Mouse (Mus musculus) heart, embryonic 16.5 days (tissue): ENCODE measurements around the gene Ccl22. TPM values are rescaled to one million over a fixed set of nuclear protein-coding genes. Genes with fewer than 3 reads are reported as not detected.

Experiments used
- ATAC-seq: fragments of 200-750 bp; cut with Nextera tagmentation; replicated peaks from 2 replicates; pipeline ENCODE4 v1.8.0; 2017; ENCODE audit warnings: moderate number of reproducible peaks; ENCODE audit not compliant: insufficient read depth, low FRiP score; ENCODE audit errors: extremely low read depth
- H3K27ac ChIP-seq: fragments of 300-500 bp; sonication (generic); 2 replicates; pipeline ENCODE4 v1.5.1; 2014; ENCODE audit warnings: mild to moderate bottlenecking, low read length, control low read depth, moderate library complexity
- H3K27me3 ChIP-seq: fragments of 300-500 bp; sonication (generic); 2 replicates; pipeline ENCODE4 v1.6.1; 2014; ENCODE audit warnings: low read length, mixed read lengths; ENCODE audit not compliant: control insufficient read depth, insufficient read depth
- H3K36me3 ChIP-seq: fragments of 300-500 bp; sonication (generic); 2 replicates; pipeline ENCODE4 v1.6.1; 2014; ENCODE audit not compliant: control insufficient read depth, insufficient read depth
- H3K4me1 ChIP-seq: fragments of 300-500 bp; sonication (generic); 2 replicates; pipeline ENCODE4 v1.6.1; 2014; ENCODE audit warnings: low read length, mixed read lengths; ENCODE audit not compliant: control insufficient read depth, insufficient read depth
- H3K4me2 ChIP-seq: fragments of 300-500 bp; sonication (generic); 2 replicates; pipeline ENCODE4 v1.6.1; 2014; ENCODE audit warnings: low read depth, mild to moderate bottlenecking, control low read depth, low read length
- H3K4me3 ChIP-seq: fragments of 300-500 bp; sonication (generic); 2 replicates; pipeline ENCODE4 v1.5.1; 2014; ENCODE audit warnings: mild to moderate bottlenecking, control low read depth, low read length
- H3K9ac ChIP-seq: fragments of 300-500 bp; sonication (generic); 2 replicates; pipeline ENCODE4 v1.6.1; 2014; ENCODE audit warnings: low read length, control low read depth
- H3K9me3 ChIP-seq: fragments of 300-500 bp; sonication (generic); replicated peaks from 2 replicates; pipeline ENCODE4 v1.6.1; 2016; ENCODE audit warnings: low read length; ENCODE audit not compliant: control insufficient read depth
- WGBS: fragments of 180-500 bp; shearing (Covaris S2); extraction: QIAGEN DNeasy Blood & Tissue Kit; methylation state at CpG from one replicate; pipeline ENCODE4 v1.1.7; 2014; 5-methylcytosine and 5-hydroxymethylcytosine counted together
- polyA plus RNA-seq: library from polyadenylated mRNA; unstranded; fragments of >200 nt; fragmentation: Nextera tagmentation; extraction: Ambion mirVana; gene quantifications from 2 replicates; pipeline ENCODE4 v1.2.1, GENCODE M21; 2015

Gene Ccl22
- polyA plus RNA-seq, 1 experiment from 2014 or later: 0.16 TPM

GRCm38 (mm10) chr8:94703972-94704668 is 41.3 kb upstream of the Ccl22 start:
- Histone ChIP-seq H3K4me1 (peaks cover 12% of the 10 kb centered on the region), H3K36me3 (no peaks in the 10 kb centered on the region), H3K4me3 (peak overlapping the region; percentile 54), H3K4me2 (peak overlapping the region; percentile 86), H3K27ac (no peak overlapping the region), H3K9ac (peak overlapping the region; percentile 64), H3K9me3 (no peaks in the 10 kb centered on the region), H3K27me3 (no peaks in the 10 kb centered on the region; the same call in 1 of the 2 replicates)
- WGBS: under 1% methylated on average over 35 of the region's 35 CpGs
- peak; percentile 89 for ATAC-seq

GRCm38 (mm10) chr8:94704669-94704984 is 40.8 kb upstream of the Ccl22 start:
- WGBS: 18% methylated on average over 9 of the region's 9 CpGs
- no peaks in the 10 kb centered on the region for H3K36me3 ChIP-seq
- ATAC-seq: no peak

GRCm38 (mm10) chr8:94705581-94706245 is 39.7 kb upstream of the Ccl22 start:
- H3K27ac ChIP-seq: no peak overlapping the region
- no peak overlapping the region for H3K4me2 ChIP-seq
- 66% methylated on average over 10 of the region's 10 CpGs for WGBS
- H3K4me1 ChIP-seq: peaks cover 12% of the 10 kb centered on the region
- H3K9ac ChIP-seq: no peak overlapping the region
- no peaks in the 10 kb centered on the region for H3K9me3 ChIP-seq
- no peak for ATAC-seq
- no peaks in the 10 kb centered on the region for H3K27me3 ChIP-seq
- no peak overlapping the region for H3K4me3 ChIP-seq
- H3K36me3 ChIP-seq: no peaks in the 10 kb centered on the region

More at GRCm38 (mm10) chr8:94704669-94704984, 40.8 kb upstream of the Ccl22 start:
- Histone ChIP-seq H3K4me1 (peaks cover 12% of the 10 kb centered on the region), H3K4me2 (peak overlapping the region; percentile 84), H3K4me3 (peak overlapping the region; percentile 54), H3K27me3 (no peaks in the 10 kb centered on the region), H3K9me3 (no peaks in the 10 kb centered on the region), H3K27ac (no peak overlapping the region), H3K9ac (peak overlapping the region; percentile 64)

GRCm38 (mm10) chr8:94706732-94707395 is 38.5 kb upstream of the Ccl22 start:
- no peak overlapping the region for H3K4me2 ChIP-seq
- H3K9me3 ChIP-seq: no peaks in the 10 kb centered on the region
- H3K4me3 ChIP-seq: no peak overlapping the region
- H3K9ac ChIP-seq: no peak overlapping the region
- no peak overlapping the region for H3K27ac ChIP-seq
- no peak for ATAC-seq
- 53% methylated on average over 9 of the region's 9 CpGs for WGBS
- peaks cover 17% of the 10 kb centered on the region for H3K4me1 ChIP-seq
- no peaks in the 10 kb centered on the region for H3K27me3 ChIP-seq
- H3K36me3 ChIP-seq: no peaks in the 10 kb centered on the region

- no peak for ATAC-seq
- WGBS: 57% methylated on average over 8 of the region's 8 CpGs
- no peak overlapping the region for H3K27ac ChIP-seq
- no peak overlapping the region for H3K4me3 ChIP-seq
- H3K27me3 ChIP-seq: no peaks in the 10 kb centered on the region
- H3K36me3 ChIP-seq: no peaks in the 10 kb centered on the region
- H3K4me2 ChIP-seq: no peak overlapping the region
- no peaks in the 10 kb centered on the region for H3K9me3 ChIP-seq
- H3K9ac ChIP-seq: no peak overlapping the region
- H3K4me1 ChIP-seq: peaks cover 13% of the 10 kb centered on the region
These were observed 35.1 kb upstream of the Ccl22 start for GRCm38 (mm10) chr8:94710336-94710735.

- Histone ChIP-seq H3K9ac (no peak overlapping the region), H3K4me2 (peak overlapping the region; percentile 10; the same call in 1 of the 2 replicates), H3K27me3 (no peaks in the 10 kb centered on the region), H3K9me3 (no peaks in the 10 kb centered on the region), H3K36me3 (no peaks in the 10 kb centered on the region), H3K4me1 (peaks cover 13% of the 10 kb centered on the region), H3K4me3 (no peak overlapping the region), H3K27ac (peak overlapping the region; percentile 52)
- WGBS: 31% methylated on average over 5 of the region's 5 CpGs
- ATAC-seq: peak; percentile 41; the same call in 1 of the 2 replicates
These were observed 34.2 kb upstream of the Ccl22 start for GRCm38 (mm10) chr8:94711160-94711718.

- Histone ChIP-seq H3K36me3 (no peaks in the 10 kb centered on the region), H3K27ac (no peak overlapping the region), H3K4me3 (no peak overlapping the region), H3K4me2 (no peak overlapping the region), H3K4me1 (peaks cover 5% of the 10 kb centered on the region; the same call in 1 of the 2 replicates), H3K27me3 (no peaks in the 10 kb centered on the region), H3K9ac (no peak overlapping the region), H3K9me3 (no peaks in the 10 kb centered on the region)
- WGBS: 50% methylated on average over 5 of the region's 5 CpGs
- no peak for ATAC-seq
These were observed 30.8 kb upstream of the Ccl22 start for GRCm38 (mm10) chr8:94714556-94714955.

GRCm38 (mm10) chr8:94715871-94716270 is 29.5 kb upstream of the Ccl22 start:
- Histone ChIP-seq H3K9me3 (no peaks in the 10 kb centered on the region), H3K36me3 (no peaks in the 10 kb centered on the region), H3K4me2 (no peak overlapping the region), H3K4me1 (peaks cover 5% of the 10 kb centered on the region; the same call in 1 of the 2 replicates), H3K27me3 (no peaks in the 10 kb centered on the region), H3K27ac (no peak overlapping the region), H3K9ac (no peak overlapping the region), H3K4me3 (no peak overlapping the region)
- no peak for ATAC-seq
- WGBS: 68% methylated on average over 3 of the region's 3 CpGs

GRCm38 (mm10) chr8:94716841-94717240 is 28.5 kb upstream of the Ccl22 start:
- ATAC-seq: no peak
- no peaks in the 10 kb centered on the region for H3K4me1 ChIP-seq
- no peaks in the 10 kb centered on the region for H3K9me3 ChIP-seq
- no peaks in the 10 kb centered on the region for H3K27me3 ChIP-seq
- 89% methylated on average over 1 of the region's 1 CpGs for WGBS
- H3K27ac ChIP-seq: no peak overlapping the region
- no peak overlapping the region for H3K4me2 ChIP-seq
- no peak overlapping the region for H3K4me3 ChIP-seq
- H3K36me3 ChIP-seq: no peaks in the 10 kb centered on the region
- no peak overlapping the region for H3K9ac ChIP-seq
